In genomic region chr12:74013739-74014138, GRCm38 (mm10) we compare ENCODE assay signal across 8 mouse cellular contexts. TPM values are rescaled to one million over a fixed set of nuclear protein-coding genes. Genes with fewer than 3 reads are reported as not detected.
DNase-seq lines count a peak whose midpoint lies in the region; ATAC-seq and TF ChIP-seq lines count a peak whose summit lies in the region.

No protein-coding gene starts in this region.

- DNase-seq in liver = peak; percentile 62
- peak; percentile 65 for DNase-seq in embryo, embryonic 11.5 days (ENCODE audit: low read depth, low spot score)
- peak; percentile 66 to 80 for DNase-seq in gastrocnemius, postnatal 36 days
- DNase-seq in left cerebral cortex, adult 2 months (ENCODE audit: extremely low spot score in 1 of 2, low spot score in 2 of 2) = peak; percentile 83 to 91
- peak; percentile 84 for DNase-seq in mesoderm, embryonic 11.5 days (ENCODE audit: low read depth, low spot score)
- peak; percentile 89 for DNase-seq in right cerebral cortex, postnatal 4 days

- WGBS in liver, embryonic 12.5 days (ENCODE audit: insufficient replicate concordance) = 2% methylated on average over 6 of the region's 6 CpGs

- H3K36me3 ChIP-seq in liver, embryonic 12.5 days = no peaks in the 10 kb centered on the region

- H3K9ac ChIP-seq in liver, embryonic 12.5 days = no peak overlapping the region

- H3K4me2 ChIP-seq in liver, embryonic 12.5 days = no peak overlapping the region

- ATAC-seq in liver, embryonic 12.5 days = no peak
- peak; percentile 43 for ATAC-seq in inflammation-experienced regulatory T-cells, adult 6 months

- no peaks in the 10 kb centered on the region; the same call in 1 of the 2 replicates for H3K27me3 ChIP-seq in liver, embryonic 12.5 days (replicated peaks)

- no peaks in the 10 kb centered on the region for H3K9me3 ChIP-seq in liver, embryonic 12.5 days (replicated peaks)

- H3K4me1 ChIP-seq in liver, embryonic 12.5 days = no peaks in the 10 kb centered on the region

- peak; percentile 100 for TF ChIP-seq CTCF in left cerebral cortex, adult 2 months (IDR thresholded peaks at IDR 0.05)

- intact Hi-C loops in gastrocnemius, postnatal 36 days (cut with DNase I) = loop anchor here (2.0 kb wide), 1 partner anchor 309 kb away; no protein-coding TSS in a partner anchor
- intact Hi-C loops in left cerebral cortex, adult 2 months (cut with DNase I) = loop anchor here (1.0 to 10.0 kb wide), 3 partner anchors 279 to 449 kb away; no protein-coding TSS in a partner anchor

- no peak overlapping the region for H3K4me3 ChIP-seq in liver, embryonic 12.5 days
- no peak overlapping the region for H3K4me3 ChIP-seq in left cerebral cortex, adult 2 months

- H3K27ac ChIP-seq in liver, embryonic 12.5 days = no peak overlapping the region
- H3K27ac ChIP-seq in left cerebral cortex, adult 2 months = no peak overlapping the region

RNA-seq across cellular contexts. Expression of gene Syt16, which starts 16.3 kb away (rescaled TPM):
- 0.07 and 0.17 TPM in 2 replicates for polyA plus RNA-seq in liver, embryonic 12.5 days (2016; fragmentation: Nextera tagmentation; extraction: Ambion mirVana)
- total RNA-seq in gastrocnemius, postnatal 36 days (2021) = not detected
- not detected for polyA plus RNA-seq in inflammation-experienced regulatory T-cells, adult 6 months (2017; shearing (Covaris generic))
- 10 to 100 TPM; 78.1 to 82.7 TPM for total RNA-seq in left cerebral cortex, adult 2 months (2021)

RNA-seq across cellular contexts. Expression of gene Snapc1, which starts 49.5 kb away (rescaled TPM):
- 8.9 and 9.5 TPM in 2 replicates for polyA plus RNA-seq in liver, embryonic 12.5 days (2016; fragmentation: Nextera tagmentation; extraction: Ambion mirVana)
- 1 to 10 TPM; 3.8 to 5.3 TPM for total RNA-seq in gastrocnemius, postnatal 36 days (2021)
- 10 to 100 TPM; 16.6 to 25.3 (median 22.1) TPM for polyA plus RNA-seq in inflammation-experienced regulatory T-cells, adult 6 months (2017; shearing (Covaris generic))
- total RNA-seq in left cerebral cortex, adult 2 months (2021) = 10 to 100 TPM; 45.4 to 51.6 TPM

Comparison
In these comparisons a context has a peak if more than half of its experiments do, and no peak if none do; other contexts are left out.
1. RNA of gene Syt16, which starts 16.3 kb away (total RNA-seq): 78.1 to 82.7 TPM in left cerebral cortex, adult 2 months; not detected in gastrocnemius, postnatal 36 days; every median in the first group is over 10 times any median in the second.
2. RNA of gene Snapc1, which starts 49.5 kb away (total RNA-seq): 45.4 to 51.6 TPM in left cerebral cortex, adult 2 months; 3.8 to 5.3 TPM in gastrocnemius, postnatal 36 days; every median in the first group is over 4 times any median in the second.
3. Peak in every context shown above with its lines, with median percentiles within 50 percentile points of each other: DNase-seq.